In genomic region chr12:3852521-3852920, GRCm38 (mm10) we compare ENCODE assay signal across 11 mouse cellular contexts. TPM values are rescaled to one million over a fixed set of nuclear protein-coding genes. Genes with fewer than 3 reads are reported as not detected.
DNase-seq lines count a peak whose midpoint lies in the region; ATAC-seq and TF ChIP-seq lines count a peak whose summit lies in the region.
"Had no signal": no experiment of that assay in that cellular context is flagged by ENCODE, and none has a peak within 500 bp of the region (broad histone marks: within the 10 kb centered on the region; RNA-seq: fewer than 3 reads in every experiment).

No protein-coding gene starts in this region.

- H3K36me3 ChIP-seq in hindbrain, postnatal 0 days (ENCODE audit: insufficient read depth, low read length): peaks cover 12% of the 10 kb centered on the region; the same call in 1 of the 2 replicates
- peaks cover 20% of the 10 kb centered on the region for H3K36me3 ChIP-seq in hindbrain, embryonic 16.5 days (ENCODE audit: control insufficient read depth, insufficient read depth, low read length)

- peaks cover 3% of the 10 kb centered on the region; the same call in 1 of the 2 replicates for H3K4me1 ChIP-seq in hindbrain, postnatal 0 days (ENCODE audit: insufficient read depth, low read length)
- H3K4me1 ChIP-seq in hindbrain, embryonic 16.5 days (ENCODE audit: control insufficient read depth, insufficient read depth, low read depth, low read length): peaks cover 7% of the 10 kb centered on the region; the same call in 1 of the 2 replicates

- no peak overlapping the region for H3K27ac ChIP-seq in hindbrain, postnatal 0 days
- H3K27ac ChIP-seq in hindbrain, embryonic 16.5 days (ENCODE audit: low read depth, low read length): no peak overlapping the region
- H3K27ac ChIP-seq: heart, embryonic 15.5 days had no signal

- ATAC-seq in hindbrain, postnatal 0 days: no peak
- no peak for ATAC-seq in hindbrain, embryonic 16.5 days

- H3K27me3 ChIP-seq in hindbrain, postnatal 0 days (ENCODE audit: insufficient read depth, low read length): no peaks in the 10 kb centered on the region
- no peaks in the 10 kb centered on the region for H3K27me3 ChIP-seq in hindbrain, embryonic 16.5 days (replicated peaks; ENCODE audit: control insufficient read depth, insufficient read depth, low read length)
- H3K27me3 ChIP-seq: heart, embryonic 15.5 days had no signal

- H3K9me3 ChIP-seq in hindbrain, postnatal 0 days (ENCODE audit: low read length): no peaks in the 10 kb centered on the region
- no peaks in the 10 kb centered on the region for H3K9me3 ChIP-seq in hindbrain, embryonic 16.5 days (ENCODE audit: control insufficient read depth, low read length)
- H3K9me3 ChIP-seq: heart, embryonic 15.5 days had no signal

- no peak overlapping the region for H3K4me2 ChIP-seq in hindbrain, postnatal 0 days (ENCODE audit: low read depth, low read length)
- no peak overlapping the region for H3K4me2 ChIP-seq in hindbrain, embryonic 16.5 days (ENCODE audit: low read length)
- H3K4me2 ChIP-seq: heart, embryonic 15.5 days had no signal

- no peak overlapping the region for H3K4me3 ChIP-seq in hindbrain, postnatal 0 days (ENCODE audit: low read length)
- no peak overlapping the region for H3K4me3 ChIP-seq in hindbrain, embryonic 16.5 days (ENCODE audit: low read length)
- H3K4me3 ChIP-seq: erythroblast, embryonic 14.5 days; heart, embryonic 15.5 days had no signal

- 65% methylated on average over 5 of the region's 5 CpGs for WGBS in hindbrain, postnatal 0 days
- WGBS in hindbrain, embryonic 16.5 days: 42% methylated on average over 5 of the region's 5 CpGs

- TF ChIP-seq CTCF in hindbrain, postnatal 0 days (IDR thresholded peaks at IDR 0.05; ENCODE audit: low read depth): peak; percentile 58

- H3K9ac ChIP-seq in hindbrain, postnatal 0 days (replicated peaks; ENCODE audit: low read length): no peak overlapping the region
- no peak overlapping the region for H3K9ac ChIP-seq in hindbrain, embryonic 16.5 days (ENCODE audit: low read depth, low read length)
- H3K9ac ChIP-seq: heart, embryonic 15.5 days had no signal

- no peak for DNase-seq in hindbrain, postnatal 0 days (ENCODE audit: low spot score)
- DNase-seq in B cell, adult 2 months: peak; percentile 65
- peak; percentile 73 for DNase-seq in R1 (ENCODE audit: low read depth, low spot score)
- peak; percentile 62 for DNase-seq in naive thymus-derived CD4-positive, alpha-beta T cell, adult 2 months (ENCODE audit: low read depth)
- no peak for DNase-seq in right cerebral cortex, postnatal 14 days
- no peak for DNase-seq in gastrocnemius, postnatal 25 days
- DNase-seq in adrenal gland, adult 8-10 months: no peak
- DNase-seq: kidney, adult 9 months had no signal

RNA-seq across cellular contexts. Expression of gene Dnmt3a, which starts 46.7 kb away (rescaled TPM):
- total RNA-seq in hindbrain, postnatal 0 days (2014; rRNA removed): 81.8 and 90.3 TPM in 2 replicates
- polyA plus RNA-seq in hindbrain, postnatal 0 days (2015; fragmentation: Nextera tagmentation; extraction: Ambion mirVana): 133 and 134 TPM in 2 replicates
- polyA plus RNA-seq in hindbrain, embryonic 16.5 days (2015; fragmentation: Nextera tagmentation; extraction: Ambion mirVana): 94.1 and 104 TPM in 2 replicates
- 100 to 1,000 TPM; 107 to 110 TPM for total RNA-seq in gastrocnemius, postnatal 25 days (2021)
- 10 to 100 TPM; 35.5 to 81.6 (median 56.9) TPM for total RNA-seq in adrenal gland, adult 8-10 months (2022)

Comparison
In these comparisons a context has a peak if more than half of its experiments do, and no peak if none do; other contexts are left out.
1. DNase-seq: peak in B cell, adult 2 months (2 of 2), R1 (single experiment) and naive thymus-derived CD4-positive, alpha-beta T cell, adult 2 months (single experiment); none in hindbrain, postnatal 0 days (single experiment), right cerebral cortex, postnatal 14 days (single experiment), gastrocnemius, postnatal 25 days (single experiment) and adrenal gland, adult 8-10 months (single experiment).